Mouse (Mus musculus) MEL (cell line): ENCODE measurements around the gene Oprm1. TPM values are rescaled to one million over a fixed set of nuclear protein-coding genes. Genes with fewer than 3 reads are reported as not detected.

ENCODE experiments used
- DNase-seq: peaks from one replicate; pipeline ENCODE4 v3.0.0; 2011; ENCODE audit warnings: low read depth, low spot score
- H3K27ac ChIP-seq: 2 replicates; pipeline ENCODE4 v1.5.1; 2012; ENCODE audit warnings: low read depth, mild to moderate bottlenecking, control low read depth, low read length, moderate library complexity; ENCODE audit not compliant: control insufficient read depth
- H3K27me3 ChIP-seq, 2 experiments: fragments of 150-350 bp in 1 of 2; sonication (generic) in 1 of 2; 2 replicates each; pipeline ENCODE4 v1.6.1; 2012; ENCODE audit warnings: low read length in 2 of 2, mild to moderate bottlenecking in 2 of 2, improper control_type of control experiment in 1 of 2, moderate library complexity in 1 of 2; ENCODE audit not compliant: insufficient read depth in 2 of 2, control insufficient read depth in 1 of 2
- H3K36me3 ChIP-seq, 2 experiments: 2 replicates each; pipeline ENCODE4 v1.6.1; 2012 to 2014; ENCODE audit warnings: low read length in 2 of 2, improper control_type of control experiment in 1 of 2, inconsistent platforms in 1 of 2, mild to moderate bottlenecking in 1 of 2; ENCODE audit not compliant: insufficient read depth in 2 of 2, control insufficient read depth in 1 of 2
- H3K4me1 ChIP-seq, 2 experiments: fragments of 150-350 bp in 1 of 2; sonication (generic) in 1 of 2; 2 replicates each; pipeline ENCODE4 v1.6.1; 2012; ENCODE audit warnings: low read length in 2 of 2, improper control_type of control experiment in 1 of 2, mild to moderate bottlenecking in 1 of 2; ENCODE audit not compliant: insufficient read depth in 2 of 2, control insufficient read depth in 1 of 2
- H3K4me3 ChIP-seq, 2 experiments: fragments of 150-350 bp in 1 of 2; sonication (generic) in 1 of 2; 2 replicates each; pipeline ENCODE4 v1.5.1; 2012; ENCODE audit warnings: low read depth in 2 of 2, low read length in 2 of 2, mild to moderate bottlenecking in 2 of 2, moderate library complexity in 2 of 2, control low read depth in 1 of 2, improper control_type of control experiment in 1 of 2; ENCODE audit not compliant: control insufficient read depth in 1 of 2, insufficient read depth in 1 of 2
- H3K79me2 ChIP-seq: 2 replicates; pipeline ENCODE4 v1.6.1; 2012; ENCODE audit warnings: mild to moderate bottlenecking, low read length, moderate library complexity; ENCODE audit not compliant: control insufficient read depth, poor library complexity, insufficient read depth
- H3K9ac ChIP-seq: 2 replicates; pipeline ENCODE4 v1.6.1; 2012; ENCODE audit warnings: low read depth, mild to moderate bottlenecking, control low read depth, low read length, moderate library complexity; ENCODE audit not compliant: control insufficient read depth, poor library complexity, severe bottlenecking
- H3K9me3 ChIP-seq: fragments of 150-350 bp; sonication (generic); replicated peaks from 2 replicates; pipeline ENCODE4 v1.6.1; 2012; ENCODE audit warnings: mild to moderate bottlenecking, low read length, improper control_type of control experiment, moderate library complexity; ENCODE audit not compliant: insufficient read depth
- BHLHE40 ChIP-seq: IDR thresholded peaks from 2 replicates; pipeline ENCODE4 v1.6.1; 2012; ENCODE audit warnings: low read depth, mild to moderate bottlenecking, inconsistent platforms, low read length, improper control_type of control experiment, borderline replicate concordance
- CTCF ChIP-seq, 3 experiments: IDR thresholded peaks in 2 of 3; conservative IDR thresholded peaks in 1 of 3; 2 replicates each; pipeline ENCODE4 v1.5.1; 2011 to 2012; ENCODE audit warnings: low read length in 3 of 3, low read depth in 2 of 3, mild to moderate bottlenecking in 2 of 3, improper control_type of control experiment in 1 of 3, inconsistent platforms in 1 of 3, mixed read lengths in 1 of 3, moderate library complexity in 1 of 3; ENCODE audit not compliant: control insufficient read depth in 1 of 3, insufficient read depth in 1 of 3, poor library complexity in 1 of 3, severe bottlenecking in 1 of 3
- ELF1 ChIP-seq: IDR thresholded peaks from 2 replicates; pipeline ENCODE4 v1.6.1; 2014; ENCODE audit warnings: low read depth, mild to moderate bottlenecking, inconsistent platforms, low read length, improper control_type of control experiment, moderate library complexity
- EP300 ChIP-seq, 2 experiments: IDR thresholded peaks; 2 replicates each; pipeline ENCODE4 v1.6.1; 2011; ENCODE audit warnings: improper control_type of control experiment in 2 of 2, low read length in 2 of 2, low read depth in 1 of 2, mild to moderate bottlenecking in 1 of 2
- GABPA ChIP-seq: IDR thresholded peaks from 2 replicates; pipeline ENCODE4 v1.6.1; 2012; ENCODE audit warnings: low read depth, mild to moderate bottlenecking, inconsistent platforms, low read length, improper control_type of control experiment, moderate library complexity
- GATA1 ChIP-seq: IDR thresholded peaks from 2 replicates; pipeline ENCODE4 v1.6.1; 2011; ENCODE audit warnings: low read depth, low read length, improper control_type of control experiment
- HCFC1 ChIP-seq: IDR thresholded peaks from 2 replicates; pipeline ENCODE4 v1.6.1; 2012; ENCODE audit warnings: low read depth, mild to moderate bottlenecking, inconsistent platforms, low read length, improper control_type of control experiment, moderate library complexity
- MEF2A ChIP-seq: IDR thresholded peaks from 2 replicates; pipeline ENCODE4 v1.6.1; 2014; ENCODE audit warnings: low read depth, mild to moderate bottlenecking, inconsistent platforms, low read length, improper control_type of control experiment; ENCODE audit not compliant: poor library complexity, insufficient replicate concordance, severe bottlenecking; ENCODE audit errors: extremely low read depth
- MXI1 ChIP-seq: IDR thresholded peaks from 2 replicates; pipeline ENCODE4 v1.6.1; 2011; ENCODE audit warnings: mild to moderate bottlenecking, low read depth, low read length, improper control_type of control experiment
- MYB ChIP-seq: IDR thresholded peaks from 2 replicates; pipeline ENCODE4 v1.6.1; 2011; ENCODE audit warnings: mild to moderate bottlenecking, low read depth, low read length, improper control_type of control experiment
- POLR2A ChIP-seq, 2 experiments: IDR thresholded peaks; 2 replicates each; pipeline ENCODE4 v1.6.1; 2011 to 2012; ENCODE audit warnings: low read length in 2 of 2, mild to moderate bottlenecking in 2 of 2, control low read depth in 1 of 2, improper control_type of control experiment in 1 of 2, low read depth in 1 of 2, moderate library complexity in 1 of 2; ENCODE audit not compliant: control insufficient read depth in 1 of 2, insufficient read depth in 1 of 2, poor library complexity in 1 of 2
- POLR2AphosphoS5 ChIP-seq: IDR thresholded peaks from 2 replicates; pipeline ENCODE4 v1.6.1; 2012; ENCODE audit warnings: low read depth, borderline replicate concordance, mild to moderate bottlenecking, inconsistent platforms, low read length, moderate library complexity, mixed read lengths
- RCOR1 ChIP-seq: IDR thresholded peaks from 2 replicates; pipeline ENCODE4 v1.6.1; 2012; ENCODE audit warnings: low read depth, mild to moderate bottlenecking, inconsistent platforms, low read length, improper control_type of control experiment
- SMC3 ChIP-seq: IDR thresholded peaks from 2 replicates; pipeline ENCODE4 v1.6.1; 2011; ENCODE audit warnings: low read depth, low read length, improper control_type of control experiment
- TAL1 ChIP-seq: IDR thresholded peaks from 2 replicates; pipeline ENCODE4 v1.6.1; 2012; ENCODE audit warnings: mild to moderate bottlenecking, inconsistent platforms, low read length, moderate library complexity, mixed read lengths
- TCF12 ChIP-seq: IDR thresholded peaks from 2 replicates; pipeline ENCODE4 v1.6.1; 2014; ENCODE audit warnings: low read depth, mild to moderate bottlenecking, inconsistent platforms, low read length, improper control_type of control experiment, moderate library complexity
- UBTF ChIP-seq: IDR thresholded peaks from 2 replicates; pipeline ENCODE4 v1.6.1; 2012; ENCODE audit warnings: low read depth, mild to moderate bottlenecking, inconsistent platforms, low read length, improper control_type of control experiment, moderate library complexity, borderline replicate concordance; ENCODE audit not compliant: insufficient read depth
- ZC3H11A ChIP-seq: IDR thresholded peaks from 2 replicates; pipeline ENCODE4 v1.6.1; 2012; ENCODE audit warnings: low read depth, mild to moderate bottlenecking, inconsistent platforms, low read length, improper control_type of control experiment
- ZKSCAN1 ChIP-seq: IDR thresholded peaks from 2 replicates; pipeline ENCODE4 v1.6.1; 2012; ENCODE audit warnings: low read depth, mild to moderate bottlenecking, inconsistent platforms, low read length, improper control_type of control experiment, moderate library complexity
- ZNF384 ChIP-seq: IDR thresholded peaks from 2 replicates; pipeline ENCODE4 v1.6.1; 2012; ENCODE audit warnings: low read depth, mild to moderate bottlenecking, inconsistent platforms, low read length, improper control_type of control experiment
- polyA plus RNA-seq, 2 experiments: library from polyadenylated mRNA; stranded (reverse) in 1 of 2; unstranded in 1 of 2; fragments of >175 nt in 1 of 2; fragments of >200 nt in 1 of 2; gene quantifications; 2 replicates each; pipeline versions ENCODE4 v1.2.1 to v1.2.4; 2012; ENCODE audit warnings: low replicate concordance in 2 of 2, low read depth in 1 of 2; ENCODE audit not compliant: insufficient read length in 2 of 2, insufficient read depth in 1 of 2, missing spikeins in 1 of 2
- total RNA-seq: library from RNA; depleted of rRNA; stranded (reverse); fragments of 300-350 nt; gene quantifications from 2 replicates; pipeline ENCODE4 v1.2.3, GENCODE M21; 2012

Oprm1 gene
- total and polyA plus RNA-seq, 3 experiments, result not detected

DNA sequence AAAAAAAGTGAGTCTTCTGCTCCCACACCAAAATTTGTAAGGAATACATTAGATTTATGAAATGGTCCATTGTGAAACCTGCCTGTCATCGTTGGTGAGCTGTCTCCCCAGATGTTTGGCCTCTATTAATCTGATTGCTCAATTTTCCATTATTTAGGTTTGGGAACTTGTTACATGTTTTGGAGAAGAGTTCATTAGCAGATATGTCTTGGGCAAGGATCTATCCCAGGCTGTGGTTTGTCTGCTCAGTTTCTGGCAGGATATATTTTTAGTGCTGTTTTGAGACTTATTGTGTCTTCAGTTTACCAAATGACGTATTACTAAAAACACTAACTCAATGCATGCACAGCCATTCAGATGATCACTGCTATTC, 289.6 kb downstream of the Oprm1 start:
- Histone ChIP-seq H3K79me2 (no peaks in the 10 kb centered on the region), H3K4me1 (no peaks in the 10 kb centered on the region), H3K27ac (no peak overlapping the region), H3K27me3 (no peaks in the 10 kb centered on the region), H3K36me3 (no peaks in the 10 kb centered on the region), H3K9me3 (no peaks in the 10 kb centered on the region), H3K4me3 (no peak overlapping the region), H3K9ac (no peak overlapping the region)
- TF ChIP-seq HCFC1 (no peak), RCOR1 (no peak), SMC3 (no peak)
- DNase-seq, result no peak

DNA sequence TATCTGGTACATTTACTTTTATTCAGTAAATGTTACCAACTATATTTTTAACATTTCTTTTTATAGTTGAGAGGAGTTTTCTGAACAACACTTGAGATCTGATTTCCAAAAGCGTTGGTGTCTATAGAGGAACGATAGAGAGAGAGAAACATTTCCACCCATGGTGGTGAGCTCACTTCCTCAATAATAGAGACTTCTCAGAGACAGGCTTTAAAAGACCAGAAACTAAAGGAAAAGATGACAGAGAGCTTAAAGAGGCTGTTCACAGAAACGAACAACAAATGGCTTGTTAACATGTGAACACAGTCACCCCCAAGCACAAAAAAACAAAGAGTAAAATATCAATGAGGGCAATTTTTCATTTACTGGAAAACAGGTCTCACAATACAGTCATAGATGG, 291.6 kb downstream of the Oprm1 start:
- no peak overlapping the region for H3K9ac ChIP-seq
- no peak for DNase-seq
- no peaks in the 10 kb centered on the region for H3K27me3 ChIP-seq
- H3K27ac ChIP-seq, result no peak overlapping the region
- H3K79me2 ChIP-seq, result no peaks in the 10 kb centered on the region
- no peaks in the 10 kb centered on the region for H3K36me3 ChIP-seq
- no peak overlapping the region for H3K4me3 ChIP-seq
- TF ChIP-seq CTCF (IDR thresholded peaks at IDR 0.05 in 2 of 3, conservative IDR thresholded peaks at IDR 0.05 in 1 of 3; ENCODE audit: control insufficient read depth in 1 of 3, insufficient read depth in 1 of 3, low read depth in 2 of 3, low read length in 3 of 3, poor library complexity in 1 of 3, severe bottlenecking in 1 of 3) (no peak), MXI1 (no peak), EP300 (IDR thresholded peaks at IDR 0.05; ENCODE audit: low read depth in 1 of 2, low read length in 2 of 2) (no peak), GATA1 (no peak)
- no peaks in the 10 kb centered on the region for H3K9me3 ChIP-seq
- H3K4me1 ChIP-seq, result no peaks in the 10 kb centered on the region

DNA sequence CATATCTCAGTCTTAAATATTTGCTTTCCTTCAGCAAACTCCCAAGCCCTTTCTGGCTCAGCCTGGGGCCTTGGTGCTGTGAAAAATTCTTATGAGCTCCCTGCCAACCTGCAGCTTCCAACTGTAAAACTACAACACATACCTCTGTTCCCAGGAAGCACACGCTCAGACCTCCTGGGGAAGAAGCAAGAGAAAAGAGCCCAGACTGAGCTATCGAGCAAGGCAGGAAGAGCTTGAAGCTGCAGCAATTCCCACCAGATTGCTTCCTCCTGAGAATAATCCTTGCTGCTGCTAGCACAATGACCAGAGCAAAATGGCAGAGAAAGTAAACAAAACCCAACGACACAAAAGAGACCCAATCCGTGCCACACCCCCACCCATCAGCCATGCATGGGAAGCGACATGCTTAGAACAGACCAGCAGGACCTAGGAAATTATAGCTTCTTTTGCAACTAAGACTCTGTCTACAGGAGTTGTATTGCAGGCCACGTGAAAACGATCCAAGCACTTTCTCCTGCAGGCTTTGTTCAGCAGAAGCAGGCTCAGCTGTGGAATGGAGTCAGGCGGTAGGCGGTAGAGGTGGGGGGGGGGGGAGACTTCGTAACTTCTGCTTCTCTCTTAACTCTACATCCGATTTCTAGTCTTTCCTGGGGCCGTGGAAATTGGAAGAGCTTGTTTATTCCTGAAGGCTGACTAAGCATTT, 294.2 kb downstream of the Oprm1 start, which contains the start of gene Ipcef1:
Gene Ipcef1, minus strand, starts transcription at position 164 of the 703 bp plus-strand sequence.
- H3K4me3 ChIP-seq, result no peak within 1 kb of the TSS
- no peaks in the 10 kb centered on the region for H3K79me2 ChIP-seq
- DNase-seq, result no peak
- no peak for TF ChIP-seq MEF2A
- TF ChIP-seq UBTF, result no peak
- no peak for TF ChIP-seq POLR2AphosphoS5
- no peak for TF ChIP-seq TAL1
- TF ChIP-seq RCOR1, result no peak
- TF ChIP-seq POLR2A (IDR thresholded peaks at IDR 0.05; ENCODE audit: control insufficient read depth in 1 of 2, insufficient read depth in 1 of 2, low read depth in 1 of 2, low read length in 2 of 2, poor library complexity in 1 of 2), result no peak
- no peak for TF ChIP-seq ZNF384
- TF ChIP-seq BHLHE40, result no peak
- no peak for TF ChIP-seq TCF12
- TF ChIP-seq SMC3, result no peak
- TF ChIP-seq GABPA, result no peak
- no peak for TF ChIP-seq ZKSCAN1
- TF ChIP-seq HCFC1, result no peak
- TF ChIP-seq GATA1, result no peak
- no peak for TF ChIP-seq MYB
- no peak for TF ChIP-seq MXI1
- no peak for TF ChIP-seq ELF1
- no peak for TF ChIP-seq ZC3H11A
- H3K27me3 ChIP-seq, result no peaks in the 10 kb centered on the region
- H3K36me3 ChIP-seq, result no peaks in the 10 kb centered on the region
- H3K27ac ChIP-seq, result no peak within 1 kb of the TSS
- no peaks in the 10 kb centered on the region for H3K9me3 ChIP-seq
- no peak within 1 kb of the TSS for H3K9ac ChIP-seq
- no peaks in the 10 kb centered on the region for H3K4me1 ChIP-seq
